Mouse (Mus musculus) lung, adult 2 months (tissue): Measurements from ENCODE around the gene Anp32e.

Experiments used
- CTCF ChIP-seq: fragments of 200-500 bp; IDR thresholded peaks from 2 replicates; pipeline ENCODE4 v1.5.1; 2011; ENCODE audit warnings: mild to moderate bottlenecking, low read length, control low read depth; ENCODE audit not compliant: insufficient read depth
- POLR2A ChIP-seq: fragments of 200-500 bp; IDR thresholded peaks from 2 replicates; pipeline ENCODE4 v1.6.1; 2011; ENCODE audit warnings: low read depth, mild to moderate bottlenecking, control low read depth, low read length, borderline replicate concordance; ENCODE audit errors: extremely low read depth

DNA sequence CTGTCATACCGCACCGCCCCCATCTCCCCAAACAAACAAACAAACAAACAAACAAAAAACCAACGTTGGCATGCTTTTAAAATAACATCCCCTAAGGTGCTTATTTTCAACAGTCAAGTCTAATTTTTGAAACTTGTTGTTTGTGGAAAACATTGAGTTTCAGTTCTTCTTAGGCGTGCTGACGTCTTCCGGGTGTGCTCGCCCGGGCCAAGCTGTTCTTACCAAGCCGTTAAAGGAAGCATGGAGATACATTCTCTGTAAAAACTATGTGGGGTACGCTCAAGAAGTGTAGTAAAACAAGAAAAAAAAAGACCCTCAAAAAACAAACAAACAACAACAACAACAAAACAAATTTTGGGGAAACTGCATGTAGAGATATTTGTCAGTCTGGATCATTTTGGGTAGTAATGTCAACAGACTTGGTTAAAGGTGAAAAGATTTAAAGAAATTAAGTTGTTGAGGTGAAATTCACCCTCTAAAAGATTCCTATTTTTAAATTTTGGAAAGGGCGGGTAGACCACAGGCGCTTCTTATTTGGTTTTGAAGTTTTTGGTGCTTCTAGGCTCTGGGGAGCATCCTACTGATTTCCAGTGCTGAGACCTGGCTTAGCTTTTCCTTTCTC is 43.3 kb downstream of the Anp32e start:
- TF ChIP-seq CTCF: no peak
- no peak for TF ChIP-seq POLR2A
